Mouse (Mus musculus) hindbrain, embryonic 16.5 days (tissue): ENCODE results near the gene Mamld1. TPM values are rescaled to one million over a fixed set of nuclear protein-coding genes. Genes with fewer than 3 reads are reported as not detected.

Source experiments
- ATAC-seq: fragments of 200-750 bp; cut with Nextera tagmentation; 2 replicates; pipeline ENCODE4 v1.8.0; 2017; ENCODE audit warnings: moderate TSS enrichment, moderate library complexity
- H3K27ac ChIP-seq: fragments of 300-500 bp; sonication (generic); 2 replicates; pipeline ENCODE4 v1.5.1; 2014; ENCODE audit warnings: low read depth, mild to moderate bottlenecking, control low read depth, low read length, moderate library complexity
- H3K27me3 ChIP-seq: fragments of 300-500 bp; sonication (generic); replicated peaks from 2 replicates; pipeline ENCODE4 v1.6.1; 2014; ENCODE audit warnings: low read length; ENCODE audit not compliant: control insufficient read depth, insufficient read depth
- H3K36me3 ChIP-seq: fragments of 300-500 bp; sonication (generic); 2 replicates; pipeline ENCODE4 v1.6.1; 2014; ENCODE audit warnings: mild to moderate bottlenecking, low read length, moderate library complexity, mixed read lengths; ENCODE audit not compliant: control insufficient read depth, insufficient read depth
- H3K4me1 ChIP-seq: fragments of 300-500 bp; sonication (generic); 2 replicates; pipeline ENCODE4 v1.6.1; 2014; ENCODE audit warnings: low read depth, low read length; ENCODE audit not compliant: control insufficient read depth, insufficient read depth
- H3K4me2 ChIP-seq: fragments of 300-500 bp; sonication (generic); 2 replicates; pipeline ENCODE4 v1.6.1; 2014; ENCODE audit warnings: mild to moderate bottlenecking, low read length, control low read depth, moderate library complexity
- H3K4me3 ChIP-seq: fragments of 300-500 bp; sonication (generic); 2 replicates; pipeline ENCODE4 v1.5.1; 2014; ENCODE audit warnings: mild to moderate bottlenecking, low read length, control low read depth, moderate library complexity
- H3K9ac ChIP-seq: fragments of 300-500 bp; sonication (generic); 2 replicates; pipeline ENCODE4 v1.6.1; 2014; ENCODE audit warnings: low read depth, mild to moderate bottlenecking, control low read depth, low read length, moderate library complexity
- H3K9me3 ChIP-seq: fragments of 300-500 bp; sonication (generic); 2 replicates; pipeline ENCODE4 v1.6.1; 2014; ENCODE audit warnings: mild to moderate bottlenecking, low read length, moderate library complexity; ENCODE audit not compliant: control insufficient read depth
- WGBS: fragments of 180-500 bp; shearing (Covaris S2); extraction: QIAGEN DNeasy Blood & Tissue Kit; methylation state at CpG from one replicate; pipeline ENCODE4 v1.1.7; 2014; 5-methylcytosine and 5-hydroxymethylcytosine counted together
- polyA plus RNA-seq: library from polyadenylated mRNA; unstranded; fragments of >200 nt; fragmentation: Nextera tagmentation; extraction: Ambion mirVana; gene quantifications from 2 replicates; pipeline ENCODE4 v1.2.1, GENCODE M21; 2015

Gene Mamld1
- polyA plus RNA-seq, 1 experiment from 2014 or later, result 5.1 TPM

DNA sequence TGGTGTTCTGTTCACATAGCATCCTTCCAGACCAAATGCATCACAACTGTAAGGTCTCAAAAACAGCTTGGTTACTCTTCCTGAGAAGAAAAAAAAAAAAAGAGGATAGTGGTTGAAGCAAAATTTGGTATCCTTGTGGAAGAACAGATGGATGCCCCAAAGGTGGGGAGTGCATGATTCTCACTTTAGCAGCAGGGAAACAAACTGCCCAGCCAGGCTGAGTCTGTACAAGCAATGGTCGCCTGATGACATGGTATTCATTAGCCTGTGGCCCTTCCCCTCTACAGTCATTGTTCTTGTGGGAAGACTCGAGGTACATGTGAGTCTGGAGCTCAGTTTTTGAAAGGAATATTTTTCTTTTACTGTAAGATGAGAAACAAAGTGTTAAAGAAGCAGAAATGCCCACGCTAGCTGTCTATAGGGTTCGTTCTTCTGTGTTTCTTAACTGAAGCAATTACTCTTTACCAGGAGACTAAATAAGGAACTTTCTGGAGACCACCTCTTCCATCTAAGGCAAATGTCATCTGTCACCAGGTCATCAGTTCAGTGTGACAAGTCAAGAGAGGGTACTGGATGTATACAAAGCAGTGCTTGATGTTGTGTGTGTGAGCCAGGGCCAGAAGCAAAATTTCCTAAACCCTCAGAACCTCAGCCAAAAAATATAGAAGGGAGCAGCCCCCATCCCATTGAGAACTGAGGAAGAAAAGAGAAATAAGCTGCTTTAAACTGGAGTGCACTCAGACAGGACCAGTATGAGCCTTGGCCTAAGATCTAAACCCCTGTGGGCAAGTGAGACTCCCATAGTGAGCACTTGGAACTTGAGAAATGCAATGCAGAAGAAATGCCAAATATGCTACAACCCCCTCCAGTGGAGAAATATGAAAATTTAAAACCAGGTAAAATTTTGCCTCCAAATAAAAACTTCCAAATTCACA is 72.6 kb downstream of the Mamld1 start:
- Histone ChIP-seq H3K36me3 (no peaks in the 10 kb centered on the region), H3K9me3 (no peaks in the 10 kb centered on the region), H3K4me3 (no peak overlapping the region), H3K4me2 (no peak overlapping the region), H3K27me3 (no peaks in the 10 kb centered on the region), H3K4me1 (no peaks in the 10 kb centered on the region), H3K9ac (no peak overlapping the region), H3K27ac (no peak overlapping the region)
- ATAC-seq, result no peak
- 63% methylated on average over 4 of the region's 4 CpGs for WGBS

DNA sequence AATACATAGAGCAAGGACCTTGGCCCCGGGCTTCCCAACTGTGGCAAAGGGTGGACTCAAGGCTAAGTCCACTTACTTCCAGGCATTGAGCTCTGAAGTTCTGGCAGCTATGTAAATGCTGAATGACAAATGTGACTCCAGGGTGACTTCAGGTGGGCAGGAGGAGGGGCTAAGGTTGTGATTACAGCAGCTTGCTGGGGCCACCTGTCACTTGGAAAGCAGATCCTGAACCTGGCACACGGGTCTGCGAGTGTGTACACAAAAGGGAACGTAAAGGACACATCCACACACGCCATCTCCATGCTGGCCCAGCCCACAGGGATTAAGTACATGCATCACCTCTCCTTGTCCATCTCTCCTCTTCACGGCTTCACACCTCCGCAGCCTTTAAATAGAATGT is 75.0 kb downstream of the Mamld1 start:
- Histone ChIP-seq H3K36me3 (no peaks in the 10 kb centered on the region), H3K4me1 (no peaks in the 10 kb centered on the region), H3K4me3 (no peak overlapping the region), H3K4me2 (no peak overlapping the region), H3K27me3 (no peaks in the 10 kb centered on the region), H3K9ac (no peak overlapping the region), H3K27ac (no peak overlapping the region), H3K9me3 (no peaks in the 10 kb centered on the region)
- no peak for ATAC-seq
- 83% methylated on average over 7 of the region's 7 CpGs for WGBS

DNA sequence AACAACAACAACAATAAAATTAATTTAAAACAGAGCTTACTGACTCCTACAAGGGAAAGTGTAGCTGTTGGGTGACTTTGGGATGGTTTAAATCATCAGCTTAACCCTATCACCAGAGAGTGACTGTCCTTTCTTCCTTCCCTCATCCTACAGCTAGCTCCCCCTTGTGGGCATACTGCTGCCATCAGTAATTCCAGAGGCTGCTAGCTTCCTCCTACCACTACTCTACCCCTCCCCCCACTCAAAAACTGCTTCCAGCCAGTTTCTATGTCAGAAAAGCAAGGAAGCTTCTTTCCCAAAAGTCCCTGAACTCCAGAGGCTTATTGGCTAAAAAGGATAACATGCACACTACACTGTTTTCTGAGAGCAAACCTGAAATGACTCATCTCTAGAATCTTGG is 81.4 kb downstream of the Mamld1 start:
- no peak overlapping the region for H3K27ac ChIP-seq
- H3K9me3 ChIP-seq, result no peaks in the 10 kb centered on the region
- ATAC-seq, result no peak
- H3K36me3 ChIP-seq, result no peaks in the 10 kb centered on the region
- no peak overlapping the region for H3K4me2 ChIP-seq
- H3K9ac ChIP-seq, result no peak overlapping the region
- no peaks in the 10 kb centered on the region for H3K27me3 ChIP-seq
- H3K4me1 ChIP-seq, result no peaks in the 10 kb centered on the region
- no peak overlapping the region for H3K4me3 ChIP-seq

DNA sequence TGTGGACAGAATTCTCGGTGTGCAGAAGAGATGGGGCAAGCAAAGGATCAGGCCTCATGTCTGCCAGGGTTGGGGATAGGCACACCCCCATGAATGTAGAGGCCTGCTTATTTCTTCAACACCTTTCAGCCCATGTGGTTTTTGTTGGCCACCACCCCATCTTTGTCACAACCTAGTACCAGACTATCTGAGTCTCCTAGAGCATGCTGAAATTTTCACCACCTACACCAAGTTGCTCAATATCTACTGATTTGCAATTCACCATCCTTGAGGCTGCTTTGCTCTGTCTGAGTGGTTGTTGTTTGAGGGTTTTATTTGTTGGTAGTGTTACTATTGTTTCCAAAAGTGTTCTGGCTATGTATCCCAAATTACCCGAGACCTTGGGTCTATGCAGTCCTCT is 91.3 kb downstream of the Mamld1 start:
- no peak overlapping the region for H3K9ac ChIP-seq
- H3K27ac ChIP-seq, result no peak overlapping the region
- H3K4me2 ChIP-seq, result no peak overlapping the region
- H3K9me3 ChIP-seq, result no peaks in the 10 kb centered on the region
- H3K4me3 ChIP-seq, result no peak overlapping the region
- no peak for ATAC-seq
- H3K36me3 ChIP-seq, result no peaks in the 10 kb centered on the region
- no peaks in the 10 kb centered on the region for H3K27me3 ChIP-seq
- WGBS, result 79% methylated on average over 2 of the region's 2 CpGs
- H3K4me1 ChIP-seq, result no peaks in the 10 kb centered on the region

DNA sequence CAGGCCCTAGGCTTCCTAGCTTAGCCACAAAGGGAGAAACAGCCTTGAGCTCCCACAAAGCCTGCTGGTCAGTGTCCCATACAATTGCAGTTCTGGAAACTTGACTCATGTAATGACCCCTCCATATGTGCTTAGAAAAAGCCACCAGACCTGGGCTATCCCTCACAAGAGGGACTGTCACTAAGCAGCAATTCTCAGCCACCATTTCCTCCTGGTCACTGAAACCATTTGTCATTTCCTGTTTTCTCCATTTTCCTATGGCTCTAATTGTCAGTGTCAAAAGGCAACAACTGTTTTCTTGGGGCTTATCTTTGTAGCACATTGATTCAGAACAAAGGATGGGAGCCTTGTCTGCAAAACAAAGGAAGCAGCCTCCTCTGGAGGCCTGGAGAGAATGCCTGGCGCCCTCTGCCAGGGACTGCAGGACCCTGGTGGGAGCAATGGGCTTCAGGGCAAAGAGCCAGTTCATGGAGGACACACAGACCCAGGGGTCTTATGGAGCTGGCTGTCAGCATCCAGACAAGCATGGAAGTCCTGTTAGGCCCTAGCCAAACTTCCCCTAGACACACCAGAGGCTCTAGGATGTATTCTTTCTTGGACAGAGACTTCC is 99.5 kb downstream of the Mamld1 start:
- Histone ChIP-seq H3K4me2 (no peak overlapping the region), H3K4me1 (no peaks in the 10 kb centered on the region), H3K27me3 (no peaks in the 10 kb centered on the region), H3K9ac (no peak overlapping the region), H3K4me3 (no peak overlapping the region), H3K36me3 (no peaks in the 10 kb centered on the region), H3K27ac (no peak overlapping the region), H3K9me3 (no peaks in the 10 kb centered on the region)
- WGBS, result 19% methylated on average over 1 of the region's 1 CpGs
- no peak for ATAC-seq

DNA sequence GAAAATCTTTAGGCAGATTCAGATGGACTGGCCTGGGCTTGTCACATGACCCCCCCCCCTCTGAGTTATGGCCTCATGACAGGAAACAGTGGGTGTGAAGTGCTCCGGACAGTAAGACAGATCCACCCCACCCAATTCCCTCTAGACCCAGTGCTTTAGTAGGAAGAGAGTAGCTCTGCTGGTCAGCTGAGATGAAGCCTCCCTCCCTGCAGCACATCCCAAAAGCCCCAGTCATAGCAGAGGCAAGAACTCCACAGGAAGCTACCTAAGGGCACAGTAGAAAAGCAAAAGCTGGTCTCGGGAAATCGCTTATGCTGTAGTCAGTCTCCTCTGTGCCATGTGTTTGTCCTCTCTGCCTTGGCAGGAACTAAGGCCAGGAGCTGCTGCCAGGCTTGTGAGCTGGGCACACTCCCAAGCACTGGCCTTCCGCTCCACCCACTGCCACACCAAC is 100.5 kb downstream of the Mamld1 start:
- no peak overlapping the region for H3K4me2 ChIP-seq
- H3K36me3 ChIP-seq, result no peaks in the 10 kb centered on the region
- H3K9me3 ChIP-seq, result no peaks in the 10 kb centered on the region
- no peaks in the 10 kb centered on the region for H3K27me3 ChIP-seq
- no peak overlapping the region for H3K27ac ChIP-seq
- H3K4me1 ChIP-seq, result no peaks in the 10 kb centered on the region
- no peak overlapping the region for H3K4me3 ChIP-seq
- 52% methylated on average over 4 of the region's 4 CpGs for WGBS
- peak; percentile 94 for ATAC-seq
- H3K9ac ChIP-seq, result no peak overlapping the region

DNA sequence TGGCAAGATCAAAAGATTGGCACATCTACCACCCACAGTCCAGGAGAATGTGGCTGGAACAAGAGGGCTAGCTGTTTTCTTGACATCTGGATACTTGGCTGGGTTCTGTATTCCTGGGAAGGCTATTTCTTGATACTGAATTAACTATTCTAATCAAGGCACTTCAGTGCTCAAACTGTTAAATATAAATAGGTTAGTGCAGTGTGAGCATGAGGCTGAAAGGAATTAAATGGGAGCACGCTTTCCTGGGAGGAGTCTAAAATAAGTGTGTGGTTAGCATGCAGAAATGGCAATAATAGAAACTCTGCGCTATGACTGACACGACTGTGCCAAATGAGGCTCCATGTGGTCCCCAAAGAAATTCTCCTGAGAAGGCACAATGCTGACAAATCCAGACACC is 131.5 kb downstream of the Mamld1 start:
- no peak for ATAC-seq
- 77% methylated on average over 3 of the region's 3 CpGs for WGBS

DNA sequence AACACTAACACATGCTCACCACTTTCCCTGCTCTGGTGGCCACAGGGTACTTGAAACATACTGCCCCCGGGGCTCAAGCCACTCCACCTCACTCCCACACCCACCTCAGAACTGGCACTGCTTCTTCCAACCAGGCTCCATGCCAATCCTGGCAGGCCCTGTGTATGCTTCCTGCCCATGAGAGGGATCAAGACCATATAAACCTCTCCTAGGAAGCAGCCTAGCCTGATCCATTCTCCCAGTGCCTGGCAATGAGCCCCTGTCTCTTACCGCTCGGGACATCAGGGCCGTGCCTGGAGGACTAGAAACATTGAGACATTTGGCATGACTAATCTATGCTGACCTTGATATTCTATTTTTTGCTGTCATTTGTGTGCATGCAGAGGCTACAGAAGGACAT is 133.6 kb downstream of the Mamld1 start:
- Histone ChIP-seq H3K36me3 (no peaks in the 10 kb centered on the region), H3K4me2 (no peak overlapping the region), H3K9me3 (no peaks in the 10 kb centered on the region), H3K9ac (no peak overlapping the region), H3K4me3 (no peak overlapping the region), H3K27me3 (no peaks in the 10 kb centered on the region), H3K27ac (no peak overlapping the region), H3K4me1 (no peaks in the 10 kb centered on the region)
- 66% methylated on average over 4 of the region's 4 CpGs for WGBS
- no peak for ATAC-seq

More for the DNA sequence above, 131.5 kb downstream of the Mamld1 start:
- Histone ChIP-seq H3K27me3 (no peaks in the 10 kb centered on the region), H3K4me1 (no peaks in the 10 kb centered on the region), H3K36me3 (no peaks in the 10 kb centered on the region), H3K27ac (no peak overlapping the region), H3K4me3 (no peak overlapping the region), H3K9ac (no peak overlapping the region), H3K4me2 (no peak overlapping the region), H3K9me3 (no peaks in the 10 kb centered on the region)

DNA sequence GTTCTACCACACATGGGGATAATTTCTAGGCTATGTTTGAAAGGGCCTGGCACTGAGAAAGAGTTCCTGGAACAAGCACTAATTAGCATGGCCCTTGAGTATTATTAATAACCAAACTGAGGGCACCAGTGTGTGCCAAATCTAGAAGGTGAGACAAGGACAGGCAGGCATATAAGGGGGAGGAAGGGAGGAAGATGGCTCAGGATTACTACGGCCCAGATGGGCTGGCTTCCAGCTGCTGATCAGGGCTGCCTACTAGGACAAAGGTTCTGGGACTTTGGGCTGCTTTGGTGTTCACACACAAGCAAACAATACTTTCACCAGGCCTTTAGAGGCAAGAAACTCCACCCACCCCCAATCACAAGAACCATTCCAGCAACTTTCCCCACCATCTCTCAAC is 136.3 kb downstream of the Mamld1 start:
- no peak for ATAC-seq
- WGBS, result 87% methylated on average over 1 of the region's 1 CpGs
- no peaks in the 10 kb centered on the region for H3K27me3 ChIP-seq
- H3K4me2 ChIP-seq, result no peak overlapping the region
- H3K27ac ChIP-seq, result no peak overlapping the region
- H3K4me1 ChIP-seq, result no peaks in the 10 kb centered on the region
- H3K9ac ChIP-seq, result no peak overlapping the region
- no peaks in the 10 kb centered on the region for H3K36me3 ChIP-seq
- H3K4me3 ChIP-seq, result no peak overlapping the region
- H3K9me3 ChIP-seq, result no peaks in the 10 kb centered on the region
